Mouse (Mus musculus) CH12.LX (cell line): Measurements from ENCODE around the gene Fgfr2. TPM values are rescaled to one million over a fixed set of nuclear protein-coding genes. Genes with fewer than 3 reads are reported as not detected.

Source experiments
- DNase-seq: peaks from one replicate; pipeline ENCODE4 v3.0.0-alpha.2; 2013; ENCODE audit errors: extremely low read depth
- H3K27ac ChIP-seq: 2 replicates; pipeline ENCODE4 v1.5.1; 2012; ENCODE audit warnings: low read depth, mild to moderate bottlenecking, control low read depth, moderate library complexity; ENCODE audit not compliant: insufficient read depth
- H3K27me3 ChIP-seq: replicated peaks from 2 replicates; pipeline ENCODE3; 2012; ENCODE audit warnings: inconsistent platforms
- H3K36me3 ChIP-seq, 2 experiments: replicated peaks in 1 of 2; 2 replicates each; pipeline versions ENCODE3 to v1.6.1; 2012; ENCODE audit warnings: inconsistent platforms in 1 of 2, low read length in 1 of 2, mild to moderate bottlenecking in 1 of 2, mixed read lengths in 1 of 2, moderate library complexity in 1 of 2; ENCODE audit not compliant: control insufficient read depth in 1 of 2, insufficient read depth in 1 of 2
- H3K4me1 ChIP-seq, 2 experiments: 2 replicates each; pipeline ENCODE4 v1.6.1; 2012; ENCODE audit warnings: inconsistent platforms in 1 of 2, moderate library complexity in 1 of 2; ENCODE audit not compliant: insufficient read depth in 2 of 2, control insufficient read depth in 1 of 2
- H3K4me2 ChIP-seq: 2 replicates; pipeline ENCODE4 v1.6.1; 2012; ENCODE audit warnings: low read depth, mild to moderate bottlenecking, control low read depth; ENCODE audit not compliant: poor library complexity, insufficient read depth, severe bottlenecking
- H3K4me3 ChIP-seq, 3 experiments: fragments of 150-350 bp in 1 of 3; sonication (generic) in 1 of 3; replicated peaks in 1 of 3; 2 replicates each; pipeline versions ENCODE3 to v1.5.1; 2011 to 2012; ENCODE audit warnings: low read depth in 2 of 3, low read length in 2 of 3, mild to moderate bottlenecking in 2 of 3, moderate library complexity in 2 of 3, control low read depth in 1 of 3, improper control_type of control experiment in 1 of 3, inconsistent platforms in 1 of 3, mixed read lengths in 1 of 3; ENCODE audit not compliant: poor library complexity in 1 of 3
- H3K79me2 ChIP-seq: replicated peaks from 2 replicates; pipeline ENCODE4 v1.6.1; 2012; ENCODE audit warnings: mild to moderate bottlenecking, moderate library complexity; ENCODE audit not compliant: control insufficient read depth, poor library complexity, insufficient read depth, severe bottlenecking; ENCODE audit errors: extremely low read depth
- H3K9ac ChIP-seq: 2 replicates; pipeline ENCODE4 v1.6.1; 2012; ENCODE audit warnings: low read depth, mild to moderate bottlenecking, control low read depth, moderate library complexity; ENCODE audit not compliant: insufficient read depth
- H3K9me3 ChIP-seq: replicated peaks from 2 replicates; pipeline ENCODE3; 2012; ENCODE audit warnings: low read length, inconsistent platforms, mixed read lengths
- BHLHE40 ChIP-seq: IDR thresholded peaks from 2 replicates; pipeline ENCODE4 v1.6.1; 2011; ENCODE audit warnings: mild to moderate bottlenecking, low read depth, low read length, improper control_type of control experiment
- CHD2 ChIP-seq: IDR thresholded peaks from 2 replicates; pipeline ENCODE4 v1.6.1; 2011; ENCODE audit warnings: low read length, improper control_type of control experiment
- CTCF ChIP-seq, 2 experiments: IDR thresholded peaks in 1 of 2; conservative IDR thresholded peaks in 1 of 2; 2 replicates each; pipeline ENCODE4 v1.5.1; 2011 to 2012; ENCODE audit warnings: low read depth in 2 of 2, low read length in 2 of 2, improper control_type of control experiment in 1 of 2, inconsistent platforms in 1 of 2, mild to moderate bottlenecking in 1 of 2, moderate library complexity in 1 of 2
- ETS1 ChIP-seq: conservative IDR thresholded peaks from 2 replicates; pipeline ENCODE4 v1.6.1; 2012; ENCODE audit warnings: low read depth, mild to moderate bottlenecking, inconsistent platforms, low read length, improper control_type of control experiment, moderate library complexity
- HCFC1 ChIP-seq: IDR thresholded peaks from 2 replicates; pipeline ENCODE4 v1.6.1; 2012; ENCODE audit warnings: low read depth, mild to moderate bottlenecking, inconsistent platforms, low read length, improper control_type of control experiment
- MAFK ChIP-seq: IDR thresholded peaks from 2 replicates; pipeline ENCODE4 v1.6.1; 2011; ENCODE audit warnings: low read length, improper control_type of control experiment; ENCODE audit not compliant: insufficient replicate concordance
- MAX ChIP-seq: IDR thresholded peaks from 2 replicates; pipeline ENCODE4 v1.6.1; 2011; ENCODE audit warnings: low read length, improper control_type of control experiment
- MEF2A ChIP-seq: IDR thresholded peaks from 2 replicates; pipeline ENCODE4 v1.6.1; 2014; ENCODE audit warnings: low read depth, mild to moderate bottlenecking, inconsistent platforms, low read length, improper control_type of control experiment, borderline replicate concordance
- MXI1 ChIP-seq: IDR thresholded peaks from 2 replicates; pipeline ENCODE4 v1.6.1; 2011; ENCODE audit warnings: mild to moderate bottlenecking, low read depth, low read length, improper control_type of control experiment
- PAX5 ChIP-seq: IDR thresholded peaks from 2 replicates; pipeline ENCODE4 v1.6.1; 2012; ENCODE audit warnings: low read length, inconsistent platforms, mixed read lengths
- RCOR1 ChIP-seq: conservative IDR thresholded peaks from 2 replicates; pipeline ENCODE4 v1.6.1; 2012; ENCODE audit warnings: low read depth, mild to moderate bottlenecking, inconsistent platforms, low read length, improper control_type of control experiment
- SIN3A ChIP-seq: IDR thresholded peaks from 2 replicates; pipeline ENCODE4 v1.6.1; 2012; ENCODE audit warnings: low read length, improper control_type of control experiment, inconsistent platforms
- SMC3 ChIP-seq: IDR thresholded peaks from 2 replicates; pipeline ENCODE4 v1.6.1; 2011; ENCODE audit warnings: low read depth, low read length, improper control_type of control experiment
- dilution Hi-C: fragments of 300-500 bp; cut with MboI; formaldehyde crosslinking; loops from 2 replicates; pipeline ENCODE4 v1.14.3; 2020; ENCODE audit warnings: low sequenced_read_pairs; ENCODE audit not compliant: extremely low pct_unique_long_range_greater_than_20kb, extremely low pct_ligation_motif_present
- in situ Hi-C: fragments of 300-500 bp; cut with MboI; formaldehyde crosslinking; loops from 3 replicates; pipeline ENCODE4 v1.14.3; 2019; ENCODE audit warnings: low sequenced_read_pairs, low pct_ligation_motif_present, low pct_unique_long_range_greater_than_20kb, mixed read lengths
- polyA plus RNA-seq: library from polyadenylated mRNA; unstranded; fragments of >175 nt; gene quantifications from 2 replicates; pipeline ENCODE4 v1.2.1, GENCODE M21; 2012; ENCODE audit warnings: low read depth; ENCODE audit not compliant: insufficient read length
- total RNA-seq, 2 experiments: library from RNA; depleted of rRNA; stranded (reverse); fragments of 300-350 nt in 1 of 2; fragments of >200 nt in 1 of 2; gene quantifications; 2 replicates each; pipeline ENCODE4 v1.2.3; 2012 to 2014

The Fgfr2 gene
- total and polyA plus RNA-seq, 3 experiments, result not detected

DNA sequence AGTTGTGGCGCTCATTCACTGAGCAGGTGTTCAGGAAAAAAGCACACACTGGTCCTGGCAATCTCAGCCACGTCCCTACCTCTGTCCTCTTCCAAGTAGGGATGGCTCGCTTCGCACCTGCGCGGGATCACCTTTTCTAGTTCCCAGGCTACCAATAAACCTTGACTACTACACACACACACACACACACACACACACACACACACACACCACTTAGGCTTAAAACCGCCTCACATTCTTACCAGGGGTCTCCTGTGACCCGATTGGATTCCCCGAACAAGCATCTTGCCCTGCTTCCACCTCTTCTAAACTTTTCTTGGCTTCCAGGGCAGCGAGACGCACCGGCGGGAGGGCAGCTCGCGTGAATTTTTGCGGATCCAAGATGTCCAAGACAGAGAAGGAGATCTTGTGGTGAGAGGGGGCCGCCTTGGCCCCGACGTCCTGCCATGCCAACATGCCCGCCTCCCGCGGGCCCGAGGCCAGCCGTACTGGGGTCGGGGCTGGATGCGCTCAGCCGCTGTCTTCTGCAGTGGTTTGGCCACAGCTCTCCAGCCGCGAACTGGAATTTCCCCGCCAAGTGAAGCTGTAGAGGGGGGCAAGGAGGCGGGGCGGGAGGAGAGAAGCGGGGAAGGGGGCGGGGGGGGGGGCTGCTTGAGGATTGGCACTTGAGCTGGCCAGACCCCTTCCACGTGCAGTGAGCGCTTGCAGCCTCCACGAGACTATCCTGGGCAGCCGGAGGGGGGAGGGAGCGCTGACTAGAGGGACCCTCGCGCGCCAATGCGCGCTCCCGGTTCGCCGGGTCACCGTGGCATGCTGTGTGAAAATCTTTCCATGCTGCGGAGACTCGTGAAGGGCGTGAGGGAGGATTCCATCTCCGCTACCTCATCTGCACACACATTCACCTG is 523.8 kb downstream of the Fgfr2 start, which contains the start of gene Nkx1-2:
Gene Nkx1-2, minus strand, starts transcription at position 567 of the 905 bp plus-strand sequence.
- Histone ChIP-seq H3K4me1 (peaks cover 0 to 13% of the 10 kb centered on the region in 2 experiments; a peak in 2 of 4 replicates), H3K4me2 (peak within 1 kb of the TSS; percentile 98), H3K27me3 (peaks cover 79% of the 10 kb centered on the region), H3K36me3 (no peaks in the 10 kb centered on the region), H3K4me3 (peak within 1 kb of the TSS in 2 of 3 experiments; percentile 39 to 47), H3K27ac (no peak within 1 kb of the TSS), H3K79me2 (no peaks in the 10 kb centered on the region), H3K9ac (no peak within 1 kb of the TSS), H3K9me3 (peaks cover 6% of the 10 kb centered on the region)
- TF ChIP-seq BHLHE40 (peak; percentile 30; the same call in 1 of the 2 replicates), MAX (peak; percentile 28; the same call in 1 of the 2 replicates), MXI1 (no peak), SMC3 (no peak), SIN3A (no peak)
- in situ Hi-C loops, result no loop called here
- DNase-seq, result no peak
- dilution Hi-C loops, result no loop called here

DNA sequence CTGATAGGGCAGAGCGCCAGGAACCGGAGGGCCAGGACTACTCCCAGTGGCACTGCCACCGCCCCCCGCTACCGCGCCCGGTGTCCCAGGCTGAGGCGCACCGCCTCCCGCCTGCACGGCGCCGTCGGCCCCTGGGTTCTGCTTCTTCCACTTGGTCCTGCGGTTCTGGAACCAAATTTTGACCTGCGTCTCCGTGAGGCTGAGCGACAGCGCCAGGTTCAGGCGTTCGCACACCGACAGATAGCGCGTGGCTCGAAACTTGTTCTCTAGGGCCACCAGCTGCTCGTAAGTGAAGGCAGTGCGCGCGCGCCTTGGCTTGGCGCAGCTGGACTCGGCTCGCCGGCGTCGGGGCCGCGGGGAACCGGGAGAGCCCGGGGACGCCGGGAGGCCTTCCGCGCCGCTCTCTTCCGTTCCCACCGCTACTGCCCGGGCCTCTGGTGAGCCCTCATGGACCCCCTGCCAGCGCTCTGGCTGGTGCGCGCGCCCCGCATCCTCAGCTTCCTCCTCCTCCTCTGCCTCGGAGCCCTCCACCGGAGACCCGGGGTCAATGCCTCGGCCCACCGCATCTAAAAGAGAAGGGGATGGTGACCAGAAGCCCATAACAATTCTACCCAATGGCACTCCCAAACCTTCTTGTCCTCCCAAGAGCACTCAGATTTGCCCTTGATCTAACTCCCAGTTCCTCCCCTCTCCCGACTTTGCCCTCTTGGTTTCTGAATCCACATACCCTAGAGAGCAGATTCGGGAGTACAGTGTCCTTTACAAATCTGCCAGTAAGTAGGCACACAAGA is 525.7 kb downstream of the Fgfr2 start:
- Histone ChIP-seq H3K9ac (no peak overlapping the region), H3K4me3 (no peak overlapping the region), H3K9me3 (peaks cover 6% of the 10 kb centered on the region), H3K4me1 (peaks cover 0 to 13% of the 10 kb centered on the region in 2 experiments; a peak in 2 of 4 replicates), H3K27me3 (peaks cover 63% of the 10 kb centered on the region), H3K36me3 (no peaks in the 10 kb centered on the region), H3K4me2 (peak overlapping the region; percentile 38), H3K27ac (no peak overlapping the region), H3K79me2 (no peaks in the 10 kb centered on the region)
- no peak for DNase-seq
- TF ChIP-seq ETS1 (no peak), HCFC1 (no peak), SIN3A (no peak)
- dilution Hi-C loops (no loop called here), in situ Hi-C loops (no loop called here)

DNA sequence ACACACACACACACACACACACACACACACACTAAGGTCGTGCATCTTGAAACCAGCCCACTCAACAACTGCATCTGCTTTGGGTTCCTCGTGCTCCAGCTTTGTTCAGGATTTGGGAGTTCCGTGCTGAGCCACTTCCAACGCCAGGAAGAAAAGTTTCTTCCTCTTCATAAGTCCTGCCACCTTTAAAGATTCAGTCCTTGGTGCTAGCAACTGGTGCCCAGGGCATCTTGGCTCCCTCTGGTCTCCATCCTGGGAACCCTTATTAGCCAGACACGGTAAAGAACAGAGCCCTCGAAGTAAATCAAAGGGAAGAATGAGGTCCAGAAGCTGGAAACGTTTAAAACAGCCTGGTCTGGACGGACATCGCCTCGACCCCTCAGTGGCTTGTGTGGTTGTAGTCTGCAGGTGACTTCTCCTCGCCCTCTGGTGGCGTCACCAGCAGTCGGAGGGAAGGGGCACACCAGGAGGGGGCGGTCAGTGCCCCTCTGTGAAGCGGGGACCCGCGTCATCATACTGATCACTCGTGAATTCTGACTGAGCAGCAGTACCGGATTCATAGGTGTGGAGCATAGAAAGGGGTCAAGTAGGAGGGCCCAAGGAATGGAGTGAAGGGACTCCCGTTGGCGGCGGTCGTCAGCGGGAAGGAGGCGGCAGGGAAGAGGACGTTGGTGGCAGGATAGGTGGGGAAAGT is 526.4 kb downstream of the Fgfr2 start:
- Histone ChIP-seq H3K9me3 (peaks cover 6% of the 10 kb centered on the region), H3K27ac (no peak overlapping the region), H3K79me2 (no peaks in the 10 kb centered on the region), H3K4me3 (no peak overlapping the region), H3K27me3 (peaks cover 57% of the 10 kb centered on the region), H3K9ac (no peak overlapping the region), H3K4me2 (no peak overlapping the region)
- in situ Hi-C loops, result no loop called here
- TF ChIP-seq RCOR1 (no peak), CTCF (conservative IDR thresholded peaks at IDR 0.05 in 1 of 2, IDR thresholded peaks at IDR 0.05 in 1 of 2; ENCODE audit: low read depth in 2 of 2, low read length in 2 of 2) (peak in 1 of 2 experiments; percentile 24; a peak in 2 of 4 replicates), MEF2A (no peak), PAX5 (no peak), MAFK (no peak), CHD2 (no peak)
- TF ChIP-seq, all 38 proteins: peak for 1
- Histone ChIP-seq H3K4me1 (peaks cover 0 to 13% of the 10 kb centered on the region in 2 experiments; a peak in 2 of 4 replicates), H3K36me3 (no peaks in the 10 kb centered on the region)
- no peak for DNase-seq
- dilution Hi-C loops, result no loop called here
